Mouse (Mus musculus) forebrain, embryonic 14.5 days (tissue): ENCODE data around the gene Ctdsp1. TPM values are rescaled to one million over a fixed set of nuclear protein-coding genes. Genes with fewer than 3 reads are reported as not detected.

Source experiments
- ATAC-seq: fragments of 200-750 bp; cut with Nextera tagmentation; 2 replicates; pipeline ENCODE4 v1.8.0; 2017; ENCODE audit warnings: mild to moderate bottlenecking, moderate library complexity
- DNase-seq: peaks from one replicate; pipeline ENCODE4 v3.0.0-alpha.2; 2015; ENCODE audit warnings: low spot score
- H3K27ac ChIP-seq: fragments of 300-500 bp; sonication (generic); 2 replicates; pipeline ENCODE4 v1.5.1; 2014; ENCODE audit warnings: low read depth, mild to moderate bottlenecking, control low read depth, low read length, moderate library complexity
- H3K27me3 ChIP-seq: fragments of 300-500 bp; sonication (generic); replicated peaks from 2 replicates; pipeline ENCODE4 v1.6.1; 2014; ENCODE audit warnings: low read length, control low read depth, mixed read lengths; ENCODE audit not compliant: control insufficient read depth, insufficient read depth
- H3K36me3 ChIP-seq: fragments of 300-500 bp; sonication (generic); 2 replicates; pipeline ENCODE4 v1.6.1; 2014; ENCODE audit warnings: low read length, control low read depth; ENCODE audit not compliant: control insufficient read depth, insufficient read depth
- H3K4me1 ChIP-seq: fragments of 300-500 bp; sonication (generic); 2 replicates; pipeline ENCODE4 v1.6.1; 2014; ENCODE audit warnings: antibody characterized with exemption, low read length, control low read depth; ENCODE audit not compliant: control insufficient read depth, insufficient read depth
- H3K4me2 ChIP-seq: fragments of 300-500 bp; sonication (generic); 2 replicates; pipeline ENCODE4 v1.6.1; 2014; ENCODE audit warnings: mild to moderate bottlenecking, control low read depth, low read length
- H3K4me3 ChIP-seq: fragments of 300-500 bp; sonication (generic); 2 replicates; pipeline ENCODE4 v1.5.1; 2014; ENCODE audit warnings: low read depth, low read length, control low read depth
- H3K9ac ChIP-seq: fragments of 300-500 bp; sonication (generic); 2 replicates; pipeline ENCODE4 v1.6.1; 2014; ENCODE audit warnings: mild to moderate bottlenecking, low read length, control low read depth, moderate library complexity
- H3K9me3 ChIP-seq: fragments of 300-500 bp; sonication (generic); replicated peaks from 2 replicates; pipeline ENCODE4 v1.6.1; 2016; ENCODE audit warnings: low read length, control low read depth, mixed read lengths; ENCODE audit not compliant: control insufficient read depth
- WGBS: fragments of 180-500 bp; shearing (Covaris S2); extraction: QIAGEN DNeasy Blood & Tissue Kit; methylation state at CpG from one replicate; pipeline ENCODE4 v1.1.7; 2014; 5-methylcytosine and 5-hydroxymethylcytosine counted together
- polyA plus RNA-seq: library from polyadenylated mRNA; unstranded; fragments of >200 nt; fragmentation: Nextera tagmentation; extraction: Ambion mirVana; gene quantifications from 2 replicates; pipeline ENCODE4 v1.2.1, GENCODE M21; 2014

Ctdsp1 gene
- polyA plus RNA-seq, 1 experiment from 2014 or later: 22.3 TPM

DNA sequence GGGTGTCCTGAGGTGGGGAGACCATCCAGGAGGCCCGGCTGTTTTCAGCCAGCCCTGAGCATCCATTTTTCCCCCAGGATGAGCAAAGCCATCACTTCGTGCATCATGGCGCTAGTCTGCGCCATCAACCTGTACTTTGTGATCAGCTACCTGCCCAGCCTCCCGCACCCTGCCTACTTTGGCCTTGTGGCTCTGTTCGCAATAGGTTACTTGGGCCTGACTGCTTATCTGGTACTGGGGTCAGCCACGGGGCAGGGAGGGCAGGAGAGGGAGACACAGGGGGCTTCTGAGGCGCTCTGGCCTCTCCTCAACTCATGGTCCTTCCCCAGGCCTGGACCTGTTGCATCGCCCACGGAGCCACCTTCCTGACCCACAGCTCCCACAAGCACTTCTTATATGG, 6.2 kb upstream of the Ctdsp1 start:
- H3K27ac ChIP-seq: no peak overlapping the region
- no peak overlapping the region for H3K4me2 ChIP-seq
- H3K27me3 ChIP-seq: no peaks in the 10 kb centered on the region
- DNase-seq: no peak
- H3K9me3 ChIP-seq: no peaks in the 10 kb centered on the region
- H3K4me3 ChIP-seq: no peak overlapping the region
- 0 out of 2 replicates have a peak, but pooled peaks cover under 1% of the 10 kb centered on the region for H3K4me1 ChIP-seq
- WGBS: 93% methylated on average over 10 of the region's 10 CpGs
- H3K36me3 ChIP-seq: no peaks in the 10 kb centered on the region
- ATAC-seq: no peak
- H3K9ac ChIP-seq: no peak overlapping the region

- Histone ChIP-seq H3K9me3 (no peaks in the 10 kb centered on the region), H3K4me1 (0 out of 2 replicates have a peak, but pooled peaks cover 2% of the 10 kb centered on the region), H3K9ac (no peak overlapping the region), H3K4me2 (no peak overlapping the region), H3K27ac (no peak overlapping the region), H3K27me3 (0 out of 2 replicates have a peak, but pooled peaks cover 2% of the 10 kb centered on the region), H3K4me3 (no peak overlapping the region), H3K36me3 (no peaks in the 10 kb centered on the region)
- WGBS: 90% methylated on average over 8 of the region's 8 CpGs
- no peak for ATAC-seq
- DNase-seq: no peak
These were observed 5.8 kb upstream of the Ctdsp1 start for GRCm38 (mm10) chr1:74385531-74385930.

GRCm38 (mm10) chr1:74386363-74386713, 5.0 kb upstream of the Ctdsp1 start:
- Histone ChIP-seq H3K4me3 (peak overlapping the region; percentile 58), H3K36me3 (no peaks in the 10 kb centered on the region), H3K27me3 (0 out of 2 replicates have a peak, but pooled peaks cover 6% of the 10 kb centered on the region), H3K9ac (peak overlapping the region; percentile 73), H3K4me1 (peaks cover 4% of the 10 kb centered on the region; the same call in 1 of the 2 replicates), H3K4me2 (peak overlapping the region; percentile 65), H3K27ac (peak overlapping the region; percentile 93), H3K9me3 (no peaks in the 10 kb centered on the region)
- ATAC-seq: no peak
- no peak for DNase-seq
- WGBS: 65% methylated on average over 7 of the region's 10 CpGs

GRCm38 (mm10) chr1:74386714-74387385, 4.5 kb upstream of the Ctdsp1 start:
- peak; percentile 96 for DNase-seq
- 0% methylated on average over 26 of the region's 26 CpGs for WGBS
- H3K4me3 ChIP-seq: peak overlapping the region; percentile 58
- no peaks in the 10 kb centered on the region for H3K36me3 ChIP-seq
- H3K4me1 ChIP-seq: peaks cover 4% of the 10 kb centered on the region; the same call in 1 of the 2 replicates
- no peaks in the 10 kb centered on the region for H3K9me3 ChIP-seq
- H3K9ac ChIP-seq: peak overlapping the region; percentile 73
- ATAC-seq: peak; percentile 88
- H3K27me3 ChIP-seq: 0 out of 2 replicates have a peak, but pooled peaks cover 6% of the 10 kb centered on the region
- peak overlapping the region; percentile 65 for H3K4me2 ChIP-seq
- H3K27ac ChIP-seq: peak overlapping the region; percentile 93

- peak overlapping the region; percentile 73 for H3K9ac ChIP-seq
- peak overlapping the region; percentile 58; the same call in 1 of the 2 replicates for H3K4me3 ChIP-seq
- H3K4me1 ChIP-seq: peaks cover 4% of the 10 kb centered on the region; the same call in 1 of the 2 replicates
- 53% methylated on average over 15 of the region's 15 CpGs for WGBS
- DNase-seq: no peak
- H3K36me3 ChIP-seq: no peaks in the 10 kb centered on the region
- 0 out of 2 replicates have a peak, but pooled peaks cover 6% of the 10 kb centered on the region for H3K27me3 ChIP-seq
- H3K4me2 ChIP-seq: peak overlapping the region; percentile 65
- ATAC-seq: no peak
- no peak overlapping the region for H3K27ac ChIP-seq
- H3K9me3 ChIP-seq: no peaks in the 10 kb centered on the region
These were observed 3.8 kb upstream of the Ctdsp1 start for GRCm38 (mm10) chr1:74387386-74387988.

- H3K27me3 ChIP-seq: 0 out of 2 replicates have a peak, but pooled peaks cover 6% of the 10 kb centered on the region
- H3K4me1 ChIP-seq: peaks cover 4% of the 10 kb centered on the region; the same call in 1 of the 2 replicates
- DNase-seq: no peak
- 67% methylated on average over 7 of the region's 7 CpGs for WGBS
- H3K36me3 ChIP-seq: no peaks in the 10 kb centered on the region
- H3K27ac ChIP-seq: no peak overlapping the region
- no peak overlapping the region for H3K4me2 ChIP-seq
- H3K9me3 ChIP-seq: no peaks in the 10 kb centered on the region
- no peak for ATAC-seq
- no peak overlapping the region for H3K4me3 ChIP-seq
- H3K9ac ChIP-seq: no peak overlapping the region
These were observed 2.9 kb upstream of the Ctdsp1 start for GRCm38 (mm10) chr1:74388398-74388920.

DNA sequence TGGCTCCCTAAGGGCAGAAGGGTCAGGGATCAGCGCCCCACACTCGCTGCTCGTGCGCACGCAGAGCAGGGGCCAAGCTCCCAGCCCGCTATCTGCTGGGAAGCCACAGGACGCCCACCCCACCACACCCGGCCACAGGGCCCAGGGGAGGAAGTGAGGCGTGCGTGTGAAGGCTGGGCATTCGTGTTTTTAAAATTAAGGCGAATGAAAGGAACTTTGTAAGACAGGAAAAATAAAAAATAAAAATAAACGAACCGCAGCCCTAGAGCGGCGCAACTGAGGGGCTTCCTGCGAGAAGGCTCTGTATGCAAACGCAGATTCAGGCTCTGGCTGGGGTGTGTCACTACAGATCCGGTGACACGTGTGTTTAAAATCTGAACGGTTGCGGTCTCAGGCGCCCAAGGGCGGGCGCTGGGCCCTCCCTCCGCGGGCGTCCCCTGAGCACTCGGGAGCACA, 1.4 kb upstream of the Ctdsp1 start:
- H3K4me2 ChIP-seq: peak overlapping the region; percentile 93
- 0 out of 2 replicates have a peak, but pooled peaks cover 6% of the 10 kb centered on the region for H3K27me3 ChIP-seq
- H3K9ac ChIP-seq: no peak overlapping the region; the same call in 1 of the 2 replicates
- ATAC-seq (no peak), DNase-seq (no peak)
- H3K36me3 ChIP-seq: peaks cover 9% of the 10 kb centered on the region
- H3K4me3 ChIP-seq: peak overlapping the region; percentile 2; the same call in 1 of the 2 replicates
- H3K27ac ChIP-seq: no peak overlapping the region
- H3K9me3 ChIP-seq: no peaks in the 10 kb centered on the region
- WGBS: 7% methylated on average over 29 of the region's 29 CpGs
- peaks cover 4% of the 10 kb centered on the region; the same call in 1 of the 2 replicates for H3K4me1 ChIP-seq

DNA sequence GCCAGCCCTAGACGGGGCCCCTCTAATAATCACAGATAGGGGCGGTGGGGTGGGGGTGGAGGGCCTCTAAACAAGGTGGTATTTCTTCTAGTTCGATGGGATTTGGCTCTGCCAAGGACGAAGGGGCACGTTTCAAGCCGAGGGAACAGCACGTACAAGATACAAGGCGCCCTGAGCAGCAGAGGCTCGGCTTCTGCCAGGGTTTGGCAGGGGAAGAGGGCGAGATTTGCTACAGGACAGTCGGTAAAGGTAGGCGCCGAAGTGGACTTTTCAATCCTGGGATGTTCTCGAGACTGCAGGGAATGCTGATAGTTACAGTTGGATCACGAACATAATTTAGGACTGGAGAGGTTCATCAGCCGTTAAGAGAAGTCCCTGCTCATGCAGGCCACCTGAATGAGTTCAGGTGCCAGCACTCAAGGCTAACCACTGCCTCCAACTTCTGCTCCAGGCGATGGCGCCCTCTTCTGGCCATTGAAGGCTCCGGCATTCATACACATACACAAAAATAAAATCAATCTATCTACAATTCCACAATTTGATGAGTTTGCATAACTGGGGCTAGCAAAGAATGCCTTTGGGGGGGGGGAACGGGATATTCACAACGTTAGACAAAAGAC, 912 bp upstream of the Ctdsp1 start:
- Histone ChIP-seq H3K4me1 (peaks cover 4% of the 10 kb centered on the region; the same call in 1 of the 2 replicates), H3K36me3 (peaks cover 14% of the 10 kb centered on the region), H3K9ac (no peak overlapping the region; the same call in 1 of the 2 replicates), H3K4me3 (peak overlapping the region; percentile 2; the same call in 1 of the 2 replicates), H3K27me3 (0 out of 2 replicates have a peak, but pooled peaks cover 6% of the 10 kb centered on the region), H3K27ac (no peak overlapping the region), H3K4me2 (peak overlapping the region; percentile 93), H3K9me3 (no peaks in the 10 kb centered on the region)
- 6% methylated on average over 21 of the region's 21 CpGs for WGBS
- DNase-seq (peak; percentile 51), ATAC-seq (no peak)
